Mouse (Mus musculus) small intestine, adult 2 months (tissue): ENCODE results near the gene Fchsd2.

Experiments
- CTCF ChIP-seq: fragments of 200-500 bp; IDR thresholded peaks from 2 replicates; pipeline ENCODE4 v1.5.1; 2012; ENCODE audit warnings: low read depth, mild to moderate bottlenecking, control low read depth, inconsistent platforms, low read length, moderate library complexity, mixed read lengths; ENCODE audit not compliant: insufficient replicate concordance, insufficient read length; ENCODE audit errors: extremely low read depth
- POLR2A ChIP-seq: fragments of 200-500 bp; IDR thresholded peaks from 2 replicates; pipeline ENCODE4 v1.6.1; 2012; ENCODE audit warnings: low read depth, mild to moderate bottlenecking, control low read depth, inconsistent platforms, low read length, moderate library complexity

DNA sequence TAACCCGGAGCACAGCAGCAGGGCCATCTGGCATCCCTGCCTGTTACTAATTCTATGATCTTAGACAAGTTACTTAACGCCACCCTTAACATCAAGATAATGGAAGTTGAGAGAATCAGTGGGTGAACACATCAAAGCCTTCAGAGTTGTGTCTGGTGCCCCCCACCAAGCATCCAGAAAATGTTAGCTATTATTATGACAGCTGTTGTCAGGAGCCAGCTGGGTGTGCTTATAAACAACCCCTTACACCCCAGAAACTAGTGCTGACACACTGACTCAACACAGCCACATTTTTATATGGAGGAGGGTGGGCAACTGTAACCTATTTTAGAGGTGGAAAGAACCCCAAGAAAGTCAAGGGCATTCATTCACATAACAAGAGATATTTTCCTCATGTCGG, 7.3 kb downstream of the Fchsd2 start:
- no peak for TF ChIP-seq CTCF
- TF ChIP-seq POLR2A = no peak
